Mouse (Mus musculus): ENCODE measurements around the gene Sept1. TPM values are rescaled to one million over a fixed set of nuclear protein-coding genes. Genes with fewer than 3 reads are reported as not detected.

Gene Sept1
- polyA plus RNA-seq, 1 experiment, result 2.2 TPM

DNA sequence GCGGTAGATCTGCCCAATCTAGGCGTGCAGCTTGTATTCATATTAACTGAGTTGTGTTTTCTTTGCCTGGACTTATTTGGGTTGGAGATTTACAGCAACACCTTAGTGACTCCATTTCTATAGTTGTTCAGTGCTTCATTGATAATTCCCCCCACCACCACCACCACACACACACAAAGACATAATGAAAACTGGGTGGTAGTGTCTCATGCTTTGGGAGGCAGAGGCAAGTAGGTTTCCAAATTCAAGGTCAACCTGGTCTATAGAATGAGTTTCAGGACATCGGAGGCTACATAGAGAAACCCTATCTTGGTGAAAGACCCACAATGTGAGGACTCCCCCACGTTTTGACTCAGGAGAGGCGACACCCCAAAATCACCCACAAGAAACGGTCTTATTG lies 8.3 kb downstream of the Sept1 start:
- H3K79me2 ChIP-seq (ENCODE audit: control insufficient read depth, insufficient read depth), result no peaks in the 10 kb centered on the region
- H3ac ChIP-seq (ENCODE audit: control insufficient read depth, insufficient read length), result no peak overlapping the region
- H3K4me2 ChIP-seq (ENCODE audit: low read depth), result no peak overlapping the region
- TF ChIP-seq CEBPB (IDR thresholded peaks at IDR 0.05; ENCODE audit: insufficient read depth, poor library complexity, severe bottlenecking) (no peak), TCF12 (IDR thresholded peaks at IDR 0.05; ENCODE audit: insufficient read depth, poor library complexity, severe bottlenecking) (no peak), POLR2AphosphoS2 (IDR thresholded peaks at IDR 0.05; ENCODE audit: insufficient read length, low read depth) (no peak), USF1 (IDR thresholded peaks at IDR 0.05; ENCODE audit: low read depth) (no peak), MYOD1 (IDR thresholded peaks at IDR 0.05; ENCODE audit: control insufficient read depth in 1 of 3, insufficient read length in 2 of 3, low read depth in 2 of 3) (no peak), E2F4 (IDR thresholded peaks at IDR 0.05; ENCODE audit: insufficient read depth) (no peak), REST (IDR thresholded peaks at IDR 0.05; ENCODE audit: insufficient read depth, insufficient read length) (no peak), SRF (IDR thresholded peaks at IDR 0.05; ENCODE audit: control insufficient read depth, insufficient read length, low read depth) (no peak), POLR2A (IDR thresholded peaks at IDR 0.05; ENCODE audit: insufficient read length, low read depth) (no peak), MYOG (IDR thresholded peaks at IDR 0.05; ENCODE audit: control insufficient read depth in 1 of 3, insufficient read depth in 1 of 3, insufficient read length in 2 of 3, low read depth in 2 of 3) (no peak), MAX (IDR thresholded peaks at IDR 0.05; ENCODE audit: low read depth) (no peak), TCF3 (IDR thresholded peaks at IDR 0.05; ENCODE audit: insufficient read length, low read depth) (no peak)
- H3K4me3 ChIP-seq, result no peak overlapping the region
- H3K27me3 ChIP-seq (ENCODE audit: control insufficient read depth, insufficient read depth, insufficient read length), result no peaks in the 10 kb centered on the region
- H3K36me3 ChIP-seq (ENCODE audit: control insufficient read depth, insufficient read depth), result peaks cover 4% of the 10 kb centered on the region

DNA sequence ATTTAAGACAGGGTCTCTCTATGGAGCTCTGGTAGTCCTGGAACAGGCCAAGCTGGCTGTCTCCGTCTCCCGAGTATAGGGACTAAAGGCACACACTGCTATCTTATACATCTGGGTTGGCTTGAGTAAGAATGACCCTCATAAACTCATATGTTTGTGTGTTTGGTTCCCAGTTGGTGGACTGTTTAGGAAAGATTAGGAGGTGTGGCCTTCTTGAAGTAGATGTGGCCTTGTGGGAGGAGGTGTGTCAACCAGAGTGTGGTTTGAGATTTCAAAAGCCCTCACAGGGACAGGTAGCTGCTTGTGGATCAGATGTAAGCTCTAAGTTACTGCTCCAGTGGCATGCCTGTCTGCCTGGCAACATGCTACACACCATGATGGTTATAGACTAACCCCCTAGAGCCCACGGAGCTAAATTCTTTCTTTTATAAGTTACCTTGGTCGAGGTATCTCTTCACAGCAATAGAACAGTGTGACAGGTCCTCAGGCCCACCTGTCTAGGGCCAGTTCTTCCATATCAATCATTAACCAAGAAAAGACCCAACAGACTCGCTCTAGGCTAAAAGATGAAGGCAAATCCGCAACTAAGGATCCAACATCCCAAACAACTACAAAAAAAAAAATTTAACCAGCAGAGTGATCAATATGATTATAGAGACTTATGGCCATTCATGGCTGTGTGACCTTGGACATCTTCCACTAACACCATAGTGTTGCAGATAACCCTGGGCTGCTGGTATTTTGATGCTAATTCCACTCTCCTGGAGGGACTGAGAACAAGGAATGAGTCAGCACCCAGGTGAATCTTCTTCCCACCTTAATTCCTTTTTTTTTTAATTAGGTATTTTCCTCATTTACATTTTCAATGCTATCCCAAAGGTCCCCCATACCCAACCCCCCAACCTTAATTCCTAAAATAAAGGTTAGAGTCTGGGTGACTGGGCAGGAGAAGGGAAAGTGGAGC lies 9.1 kb downstream of the Sept1 start:
- H3K4me2 ChIP-seq (ENCODE audit: low read depth), result no peak overlapping the region
- no peak for TF ChIP-seq TCF3 (IDR thresholded peaks at IDR 0.05; ENCODE audit: insufficient read length, low read depth)
- no peak for TF ChIP-seq SRF (IDR thresholded peaks at IDR 0.05; ENCODE audit: control insufficient read depth, insufficient read length, low read depth)
- TF ChIP-seq MAX (IDR thresholded peaks at IDR 0.05; ENCODE audit: low read depth), result no peak
- no peak for TF ChIP-seq POLR2AphosphoS2 (IDR thresholded peaks at IDR 0.05; ENCODE audit: insufficient read length, low read depth)
- TF ChIP-seq TCF12 (IDR thresholded peaks at IDR 0.05; ENCODE audit: insufficient read depth, poor library complexity, severe bottlenecking), result no peak
- TF ChIP-seq POLR2A (IDR thresholded peaks at IDR 0.05; ENCODE audit: insufficient read length, low read depth), result no peak
- no peak for TF ChIP-seq REST (IDR thresholded peaks at IDR 0.05; ENCODE audit: insufficient read depth, insufficient read length)
- TF ChIP-seq CEBPB (IDR thresholded peaks at IDR 0.05; ENCODE audit: insufficient read depth, poor library complexity, severe bottlenecking), result no peak
- TF ChIP-seq E2F4 (IDR thresholded peaks at IDR 0.05; ENCODE audit: insufficient read depth), result no peak
- TF ChIP-seq MYOG (IDR thresholded peaks at IDR 0.05; ENCODE audit: control insufficient read depth in 1 of 3, insufficient read depth in 1 of 3, insufficient read length in 2 of 3, low read depth in 2 of 3), result no peak
- no peak for TF ChIP-seq USF1 (IDR thresholded peaks at IDR 0.05; ENCODE audit: low read depth)
- no peak for TF ChIP-seq MYOD1 (IDR thresholded peaks at IDR 0.05; ENCODE audit: control insufficient read depth in 1 of 3, insufficient read length in 2 of 3, low read depth in 2 of 3)
- H3K4me3 ChIP-seq, result no peak overlapping the region

GRCm38 (mm10) chr7:127223106-127223505 lies 9.8 kb downstream of the Sept1 start:
- Histone ChIP-seq H3K79me2 (ENCODE audit: control insufficient read depth, insufficient read depth) (no peaks in the 10 kb centered on the region), H3K27me3 (ENCODE audit: control insufficient read depth, insufficient read depth, insufficient read length) (no peaks in the 10 kb centered on the region), H3ac (ENCODE audit: control insufficient read depth, insufficient read length) (no peak overlapping the region), H3K4me3 (no peak overlapping the region), H3K36me3 (ENCODE audit: control insufficient read depth, insufficient read depth) (no peaks in the 10 kb centered on the region), H3K4me2 (ENCODE audit: low read depth) (no peak overlapping the region)
- no peak for TF ChIP-seq MYOG (IDR thresholded peaks at IDR 0.05; ENCODE audit: control insufficient read depth in 1 of 3, insufficient read depth in 1 of 3, insufficient read length in 2 of 3, low read depth in 2 of 3)
- TF ChIP-seq TCF12 (IDR thresholded peaks at IDR 0.05; ENCODE audit: insufficient read depth, poor library complexity, severe bottlenecking), result no peak
- TF ChIP-seq MYOD1 (IDR thresholded peaks at IDR 0.05; ENCODE audit: control insufficient read depth in 1 of 3, insufficient read length in 2 of 3, low read depth in 2 of 3), result no peak
- no peak for TF ChIP-seq TCF3 (IDR thresholded peaks at IDR 0.05; ENCODE audit: insufficient read length, low read depth)
- TF ChIP-seq USF1 (IDR thresholded peaks at IDR 0.05; ENCODE audit: low read depth), result no peak
- TF ChIP-seq POLR2A (IDR thresholded peaks at IDR 0.05; ENCODE audit: insufficient read length, low read depth), result no peak
- TF ChIP-seq REST (IDR thresholded peaks at IDR 0.05; ENCODE audit: insufficient read depth, insufficient read length), result no peak

More for the DNA sequence above, 9.1 kb downstream of the Sept1 start:
- H3K79me2 ChIP-seq (ENCODE audit: control insufficient read depth, insufficient read depth), result no peaks in the 10 kb centered on the region
- no peak overlapping the region for H3ac ChIP-seq (ENCODE audit: control insufficient read depth, insufficient read length)
- no peaks in the 10 kb centered on the region for H3K36me3 ChIP-seq (ENCODE audit: control insufficient read depth, insufficient read depth)
- H3K27me3 ChIP-seq (ENCODE audit: control insufficient read depth, insufficient read depth, insufficient read length), result no peaks in the 10 kb centered on the region

- no peaks in the 10 kb centered on the region for H3K27me3 ChIP-seq (ENCODE audit: control insufficient read depth, insufficient read depth, insufficient read length)
Measured at GRCm38 (mm10) chr7:127220440-127220839, 12.5 kb downstream of the Sept1 start.

More at GRCm38 (mm10) chr7:127220440-127220839, 12.5 kb downstream of the Sept1 start:
- TF ChIP-seq MAX (IDR thresholded peaks at IDR 0.05; ENCODE audit: low read depth) (no peak), MYOG (IDR thresholded peaks at IDR 0.05; ENCODE audit: control insufficient read depth in 1 of 3, insufficient read depth in 1 of 3, insufficient read length in 2 of 3, low read depth in 2 of 3) (no peak), MYOD1 (IDR thresholded peaks at IDR 0.05; ENCODE audit: control insufficient read depth in 1 of 3, insufficient read length in 2 of 3, low read depth in 2 of 3) (no peak), TCF12 (IDR thresholded peaks at IDR 0.05; ENCODE audit: insufficient read depth, poor library complexity, severe bottlenecking) (no peak), TCF3 (IDR thresholded peaks at IDR 0.05; ENCODE audit: insufficient read length, low read depth) (no peak), REST (IDR thresholded peaks at IDR 0.05; ENCODE audit: insufficient read depth, insufficient read length) (no peak), CEBPB (IDR thresholded peaks at IDR 0.05; ENCODE audit: insufficient read depth, poor library complexity, severe bottlenecking) (no peak), POLR2A (IDR thresholded peaks at IDR 0.05; ENCODE audit: insufficient read length, low read depth) (no peak), E2F4 (IDR thresholded peaks at IDR 0.05; ENCODE audit: insufficient read depth) (no peak), SRF (IDR thresholded peaks at IDR 0.05; ENCODE audit: control insufficient read depth, insufficient read length, low read depth) (no peak), POLR2AphosphoS2 (IDR thresholded peaks at IDR 0.05; ENCODE audit: insufficient read length, low read depth) (no peak)
- no peak overlapping the region for H3K4me2 ChIP-seq (ENCODE audit: low read depth)
- no peaks in the 10 kb centered on the region for H3K36me3 ChIP-seq (ENCODE audit: control insufficient read depth, insufficient read depth)
- no peak overlapping the region for H3K4me3 ChIP-seq
- no peak overlapping the region for H3ac ChIP-seq (ENCODE audit: control insufficient read depth, insufficient read length)
- no peaks in the 10 kb centered on the region for H3K79me2 ChIP-seq (ENCODE audit: control insufficient read depth, insufficient read depth)

Data from myocyte (in vitro differentiated cells).